Mouse (Mus musculus): ENCODE data around the gene Tspyl2.

- TF ChIP-seq CTCF (IDR thresholded peaks at IDR 0.05) (no peak), EP300 (IDR thresholded peaks at IDR 0.05) (no peak)
These were observed 15.1 kb downstream of the Tspyl2 start, which contains the start of gene Kantr for GRCm38 (mm10) chrX:152326996-152327688.
